Mouse (Mus musculus) right cerebral cortex, postnatal 25 days (tissue): ENCODE results near the gene Odf3.
"Not testable (repeated sequence)": the region's sequence is repeated elsewhere in the genome, so short reads cannot be mapped to it uniquely, and the experiment has no call there.

ENCODE experiments used
- DNase-seq: peaks from one replicate; pipeline ENCODE4 v3.0.0; 2022

Gene Odf3

DNA sequence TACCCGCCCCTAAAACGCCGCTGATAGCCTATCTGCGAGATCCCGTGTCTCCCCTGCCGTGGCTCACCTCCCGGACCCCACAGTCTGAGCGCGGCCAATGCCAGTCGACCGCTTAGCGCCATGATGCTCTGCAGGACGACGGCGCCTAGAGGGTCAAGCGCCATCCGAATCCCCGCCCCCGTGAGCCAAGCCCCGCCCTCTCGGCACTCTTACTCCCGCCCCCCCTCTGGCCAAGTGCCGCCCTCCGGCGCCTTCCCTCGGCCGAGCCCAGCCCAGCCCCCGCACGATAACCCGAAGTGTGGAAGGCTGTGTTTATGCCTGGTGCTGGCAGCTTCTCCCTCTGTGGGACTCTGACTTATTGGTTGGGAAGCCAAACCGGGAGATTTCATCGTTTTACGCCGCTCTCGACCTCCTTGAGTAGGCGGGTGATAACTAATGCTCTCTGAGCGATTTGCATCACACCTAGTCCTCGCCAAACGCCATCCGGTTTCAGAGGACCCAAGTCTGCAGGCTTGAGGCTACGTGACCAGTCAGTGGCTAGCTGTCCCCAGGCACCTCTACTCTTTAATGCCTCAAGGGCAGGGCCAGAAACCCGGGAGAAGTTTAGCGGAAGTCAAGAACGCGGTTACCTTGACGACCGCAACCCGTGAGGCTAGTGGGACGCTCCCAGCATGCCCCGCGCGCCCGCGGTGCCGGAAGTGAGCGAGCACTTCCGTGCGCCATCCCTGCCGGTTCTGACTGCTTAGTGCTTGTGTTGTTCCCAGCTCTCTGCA, 34.3 kb downstream of the Odf3 start, which contains the start of the genes Psmd13 and Sirt3:
Gene Psmd13, plus strand, starts transcription at position 273 of the 773 bp plus-strand sequence.
Gene Sirt3, minus strand, starts transcription at position 614 of the 773 bp plus-strand sequence.
- peak; percentile 94 for DNase-seq

DNA sequence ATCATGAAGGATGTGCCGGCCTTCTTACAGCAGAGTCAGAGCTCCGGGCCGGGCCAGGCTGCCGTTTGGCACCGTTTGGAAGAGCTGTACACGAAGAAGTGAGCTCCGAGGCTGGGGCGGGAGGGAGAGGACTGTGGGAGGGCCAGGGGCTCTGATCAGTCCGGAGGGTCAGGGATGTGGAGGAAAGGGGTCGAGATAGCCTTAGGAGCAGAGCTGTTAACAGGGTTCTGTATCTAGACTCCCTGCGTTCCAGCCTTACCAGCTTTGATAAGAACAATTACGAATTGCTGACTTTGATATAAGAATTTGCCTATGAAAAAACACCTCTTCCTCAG, 34.8 kb downstream of the Odf3 start:
- DNase-seq: no peak

DNA sequence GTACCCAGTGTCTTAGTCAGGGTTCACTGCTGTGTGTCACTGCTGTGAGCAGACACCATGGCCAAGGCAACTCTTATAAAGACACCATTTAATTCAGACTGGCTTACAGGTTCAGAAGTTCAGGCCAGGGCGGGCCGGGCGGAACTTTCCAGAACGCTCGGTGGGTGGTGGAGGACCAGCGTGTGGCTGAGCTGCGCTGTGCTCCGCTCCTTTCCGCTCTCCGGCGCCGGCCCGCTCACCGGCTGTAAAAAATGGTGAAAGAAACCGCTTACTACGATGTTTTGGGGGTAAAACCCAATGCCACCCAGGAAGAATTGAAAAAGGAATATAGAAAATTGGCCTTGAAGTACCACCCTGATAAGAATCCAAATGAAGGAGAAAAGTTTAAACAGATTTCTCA, 43.0 kb downstream of the Odf3 start:
- DNase-seq: not testable (repeated sequence)

DNA sequence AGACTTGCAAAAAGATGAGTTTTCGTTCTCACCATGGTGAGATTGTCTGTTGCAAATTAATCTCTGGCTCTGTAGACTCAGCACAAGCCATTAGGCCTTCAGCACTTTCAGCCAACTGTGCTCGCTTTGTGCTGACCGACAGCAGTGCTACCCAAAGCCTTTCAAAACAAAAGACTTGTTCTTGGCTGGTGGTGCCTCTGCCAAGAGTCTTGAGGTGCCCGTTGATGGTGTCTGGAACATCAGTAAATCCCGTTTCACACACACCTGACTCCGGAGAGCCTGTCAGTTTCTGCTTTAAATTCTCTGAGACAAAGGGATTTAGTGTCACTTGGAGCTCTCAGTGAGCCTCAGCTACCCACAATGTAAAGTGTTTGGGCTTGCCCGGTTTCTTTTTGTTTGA, 46.4 kb downstream of the Odf3 start:
- DNase-seq: no peak

DNA sequence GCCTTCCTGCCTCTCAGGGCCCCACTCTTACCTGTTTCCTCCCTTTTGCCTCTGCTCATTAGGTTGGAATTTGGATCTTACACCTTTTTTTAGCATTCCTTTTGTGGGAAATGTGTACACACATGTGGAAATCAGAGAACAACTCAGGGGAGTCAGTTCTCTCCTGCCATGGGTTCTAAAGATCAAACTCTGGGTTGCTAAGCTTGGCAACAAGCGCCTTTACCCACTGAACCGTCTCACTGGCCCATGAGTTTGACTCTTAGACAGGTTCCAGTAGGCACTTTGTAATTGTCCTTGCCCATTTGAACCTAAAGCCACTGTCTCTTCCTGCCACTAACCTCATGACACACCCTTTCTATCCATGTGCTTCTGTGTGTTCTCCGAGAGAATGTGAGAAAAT, 47.0 kb downstream of the Odf3 start:
- DNase-seq: no peak

DNA sequence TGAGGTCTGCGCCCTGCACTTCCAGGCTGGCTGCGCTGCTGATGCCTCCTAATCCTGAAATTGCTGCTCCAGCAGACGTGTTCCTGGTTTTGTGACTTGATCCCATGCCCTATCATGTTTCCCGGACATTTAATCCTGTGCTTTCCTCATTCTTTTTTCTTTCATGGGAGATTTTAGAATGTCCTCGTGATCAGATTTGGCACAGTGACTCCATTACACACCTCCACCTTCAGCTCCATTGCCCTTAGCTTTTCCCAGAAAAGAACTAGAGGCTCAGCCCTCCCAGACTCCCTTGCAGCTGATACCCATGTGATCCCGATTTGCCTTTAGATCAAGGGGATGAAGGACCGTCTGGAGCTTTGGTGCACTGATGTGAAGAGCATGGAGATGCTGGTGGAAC, 50.3 kb downstream of the Odf3 start:
- no peak for DNase-seq

DNA sequence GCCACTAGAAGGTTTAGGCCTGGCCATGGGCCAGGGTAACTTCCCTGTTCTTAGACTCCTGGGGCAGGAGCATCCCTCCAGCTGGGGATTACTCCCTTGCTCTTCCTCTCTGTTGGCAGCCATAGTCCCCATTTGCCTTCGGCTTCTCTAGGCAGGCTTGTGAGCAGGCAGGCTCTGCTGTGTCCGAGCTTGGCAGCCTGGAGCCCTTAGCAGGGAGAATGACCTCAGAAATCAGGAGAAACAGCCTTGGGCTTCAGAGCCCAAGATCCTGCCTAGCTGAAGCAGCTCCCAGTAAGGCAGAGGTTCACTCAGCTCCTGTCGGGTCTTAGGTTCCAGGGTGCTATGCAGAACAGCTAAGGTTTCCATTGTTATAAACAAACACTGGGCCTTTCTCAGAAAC, 51.5 kb downstream of the Odf3 start:
- DNase-seq: no peak

DNA sequence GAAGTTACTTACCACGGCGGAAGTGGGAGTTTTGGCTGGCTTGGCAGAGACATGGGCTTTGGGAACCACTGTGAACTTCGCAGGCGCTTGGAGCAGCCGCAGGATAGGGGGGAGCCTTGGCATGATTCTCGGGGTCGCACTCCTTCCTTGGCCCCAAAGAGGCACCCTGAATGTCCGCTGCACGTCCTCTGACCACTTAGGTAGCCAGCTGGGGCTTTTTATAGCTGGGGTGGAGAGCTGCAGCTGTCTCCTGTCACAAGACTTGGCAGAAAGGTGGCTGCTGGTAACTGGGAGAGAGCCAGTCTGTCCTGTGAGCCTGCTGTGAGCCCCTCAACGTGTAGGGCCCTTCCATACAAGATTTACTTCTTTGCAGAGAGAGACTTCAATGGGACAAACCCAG, 52.6 kb downstream of the Odf3 start, which contains the start of gene Cox8b:
Gene Cox8b, minus strand, starts transcription at position 227 of the 400 bp plus-strand sequence.
- DNase-seq: no peak
